In the genomic region with DNA sequence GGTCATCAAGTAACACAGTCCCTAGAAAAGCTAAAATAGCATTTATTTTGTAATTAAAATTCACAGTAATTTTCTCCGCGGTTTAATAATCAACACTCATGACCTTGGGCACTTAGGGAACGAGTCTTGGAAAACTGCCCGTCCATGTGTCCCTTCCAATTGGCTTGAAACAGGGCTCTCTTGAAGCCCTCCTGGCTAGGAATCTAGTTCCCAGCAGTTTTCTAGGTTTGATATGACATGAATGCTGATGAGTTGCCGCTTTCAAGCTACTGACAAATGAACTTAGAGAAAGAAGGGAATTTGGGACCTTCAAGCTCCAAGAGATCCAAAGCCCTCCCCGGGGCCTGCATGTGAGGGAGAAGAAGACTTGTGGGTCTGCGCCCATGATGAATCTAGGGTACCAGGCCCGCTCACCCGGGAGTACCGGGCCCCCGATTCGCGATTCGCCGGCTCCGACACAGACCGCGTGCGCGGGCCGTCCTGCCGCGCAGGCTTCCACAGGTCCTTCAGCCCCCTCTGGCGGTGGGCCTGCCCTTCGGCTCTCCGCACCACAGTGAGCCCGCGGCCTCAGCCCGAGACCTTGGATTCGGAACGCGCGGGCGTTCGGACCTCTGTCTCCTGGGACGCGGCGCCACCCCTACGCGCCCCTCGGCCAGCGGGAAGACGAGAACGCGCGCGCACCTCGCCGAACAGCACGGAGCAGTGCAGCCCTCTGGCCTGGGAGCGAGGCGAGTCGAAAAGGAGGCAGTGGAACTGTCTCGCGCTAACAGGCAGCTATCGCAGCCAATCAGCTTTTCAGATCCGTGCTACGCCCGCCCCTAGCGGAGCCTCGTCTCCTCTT, we compare ENCODE assay signal across 8 mouse cellular contexts. TPM values are rescaled to one million over a fixed set of nuclear protein-coding genes. Genes with fewer than 3 reads are reported as not detected.
DNase-seq lines count a peak whose midpoint lies in the region; ATAC-seq lines count a peak whose summit lies in the region.

A gene (plus strand): TSS at position 531 of the 841 bp plus-strand sequence.
A gene (minus strand): TSS at position 776 of the 841 bp plus-strand sequence.

- H3K9me3 ChIP-seq in intestine, embryonic 15.5 days = no peaks in the 10 kb centered on the region

- H3K9ac ChIP-seq in intestine, embryonic 15.5 days = peak within 1 kb of the TSS; percentile 89

- DNase-seq in adrenal gland, postnatal 10 days = peak; percentile 98
- peak; percentile 98 for DNase-seq in embryo, embryonic 9.5 days (ENCODE audit: extremely low spot score)
- peak; percentile 89 to 95 for DNase-seq in gastrocnemius, postnatal 4 days (ENCODE audit: low spot score in 2 of 2)
- DNase-seq in left cerebral cortex, postnatal 14 days (ENCODE audit: low spot score in 2 of 2) = peak; percentile 97 to 99
- peak; percentile 93 for DNase-seq in right cerebral cortex, postnatal 14 days
- peak; percentile 96 for DNase-seq in urinary bladder, postnatal 25 days (ENCODE audit: low spot score)

- H3K36me3 ChIP-seq in intestine, embryonic 15.5 days = no peaks in the 10 kb centered on the region

- 3% methylated on average over 61 of the region's 61 CpGs for WGBS in intestine, embryonic 15.5 days

- H3K4me2 ChIP-seq in intestine, embryonic 15.5 days (replicated peaks) = peak within 1 kb of the TSS; percentile 89

- H3K27me3 ChIP-seq in intestine, embryonic 15.5 days (replicated peaks) = no peaks in the 10 kb centered on the region

- 0 out of 2 replicates have a peak, but pooled peaks cover 4% of the 10 kb centered on the region for H3K4me1 ChIP-seq in intestine, embryonic 15.5 days (replicated peaks)

- peak within 1 kb of the TSS; percentile 69 for H3K4me3 ChIP-seq in intestine, embryonic 15.5 days (replicated peaks)

- peak; percentile 100 for ATAC-seq in intestine, embryonic 15.5 days
- ATAC-seq in megakaryocyte-erythroid progenitor cell, adult 5-6 weeks (replicated peaks; ENCODE audit: low FRiP score, low TSS enrichment, poor library complexity, severe bottlenecking) = peak; percentile 96

- peak within 1 kb of the TSS; percentile 92 for H3K27ac ChIP-seq in intestine, embryonic 15.5 days

- intact Hi-C loops in left cerebral cortex, postnatal 14 days (cut with DNase I) = loop anchor here (5.0 kb wide), 1 partner anchor 46 kb away; no protein-coding TSS in a partner anchor

RNA-seq across cellular contexts. Expression of the first gene that starts in this region (rescaled TPM):
- total RNA-seq in adrenal gland, postnatal 10 days (2021) = 1 to 10 TPM; 2.5 to 3.9 TPM
- 1 to 10 TPM; 1.9 to 2.5 TPM for total RNA-seq in gastrocnemius, postnatal 4 days (2021)
- polyA plus RNA-seq in intestine, embryonic 15.5 days (2015; fragmentation: Nextera tagmentation; extraction: Ambion mirVana) = 1.7 TPM in 2 replicates
- 10 to 100 TPM; 11.3 to 13.0 TPM for total RNA-seq in left cerebral cortex, postnatal 14 days (2021)
- total RNA-seq in megakaryocyte-erythroid progenitor cell, adult 5-6 weeks (2014; fragmentation: Nextera tagmentation) = 4.6 and 4.9 TPM in 2 replicates
- total RNA-seq in megakaryocyte-erythroid progenitor cell, adult 5-6 weeks (2017) = 3.5 and 9.0 TPM in 2 replicates

RNA-seq across cellular contexts. Expression of the second gene that starts in this region (rescaled TPM):
- 10 to 100 TPM in 1 of 2 experiments, 1 to 10 TPM in 1; 8.6 to 17.3 TPM for total RNA-seq in adrenal gland, postnatal 10 days (2021)
- 1 to 10 TPM; 6.9 to 10.0 TPM for total RNA-seq in gastrocnemius, postnatal 4 days (2021)
- polyA plus RNA-seq in intestine, embryonic 15.5 days (2015; fragmentation: Nextera tagmentation; extraction: Ambion mirVana) = 1.2 and 1.8 TPM in 2 replicates
- 10 to 100 TPM; 19.3 to 25.0 TPM for total RNA-seq in left cerebral cortex, postnatal 14 days (2021)
- total RNA-seq in megakaryocyte-erythroid progenitor cell, adult 5-6 weeks (2014; fragmentation: Nextera tagmentation) = 6.0 and 15.0 TPM in 2 replicates
- total RNA-seq in megakaryocyte-erythroid progenitor cell, adult 5-6 weeks (2017) = 9.9 and 32.2 TPM in 2 replicates

Comparison
In these comparisons a context has a peak if more than half of its experiments do, and no peak if none do; other contexts are left out.
1. Peak in every context shown above with its lines: DNase-seq, ATAC-seq, H3K4me3 ChIP-seq and H3K27ac ChIP-seq.